Mouse (Mus musculus): ENCODE results near the gene Elmo1. TPM values are rescaled to one million over a fixed set of nuclear protein-coding genes. Genes with fewer than 3 reads are reported as not detected.

The Elmo1 gene
- total RNA-seq (2021): 10 to 100 TPM; 61.7 to 75.4 TPM

GRCm38 (mm10) chr13:20090133-20090710 is at the start of gene Elmo1:
Elmo1 (plus strand) TSS chr13:20090596.
- intact Hi-C loops (cut with DNase I): loop anchor here (1.0 to 5.0 kb wide), 2 partner anchors 53 to 94 kb away; no protein-coding TSS in a partner anchor
- DNase-seq (ENCODE audit: low spot score in 2 of 2): peak; percentile 65 to 70

- intact Hi-C loops (cut with DNase I): no loop called here
- no peak for DNase-seq (ENCODE audit: low spot score in 2 of 2)
These were observed 49.1 kb upstream of the Elmo1 start for GRCm38 (mm10) chr13:20041169-20041830.

- DNase-seq (ENCODE audit: low spot score in 2 of 2): no peak
- intact Hi-C loops (cut with DNase I): no loop called here
These were observed 47.5 kb upstream of the Elmo1 start for GRCm38 (mm10) chr13:20042856-20043255.

- intact Hi-C loops (cut with DNase I): no loop called here
- DNase-seq (ENCODE audit: low spot score in 2 of 2): no peak
These were observed 45.0 kb upstream of the Elmo1 start for GRCm38 (mm10) chr13:20045350-20045749.

GRCm38 (mm10) chr13:20045836-20046235 is 44.6 kb upstream of the Elmo1 start:
- DNase-seq (ENCODE audit: low spot score in 2 of 2): no peak
- intact Hi-C loops (cut with DNase I): no loop called here

GRCm38 (mm10) chr13:20046406-20046805 is 44.0 kb upstream of the Elmo1 start:
- intact Hi-C loops (cut with DNase I): no loop called here
- DNase-seq (ENCODE audit: low spot score in 2 of 2): no peak

- no peak for DNase-seq (ENCODE audit: low spot score in 2 of 2)
- intact Hi-C loops (cut with DNase I): no loop called here
These were observed 42.2 kb upstream of the Elmo1 start for GRCm38 (mm10) chr13:20047926-20048836.

GRCm38 (mm10) chr13:20048837-20049160 is 41.6 kb upstream of the Elmo1 start:
- intact Hi-C loops (cut with DNase I): no loop called here
- no peak for DNase-seq (ENCODE audit: low spot score in 2 of 2)

GRCm38 (mm10) chr13:20049654-20050053 is 40.7 kb upstream of the Elmo1 start:
- intact Hi-C loops (cut with DNase I): no loop called here
- no peak for DNase-seq (ENCODE audit: low spot score in 2 of 2)

- no peak for DNase-seq (ENCODE audit: low spot score in 2 of 2)
- intact Hi-C loops (cut with DNase I): no loop called here
These were observed 40.2 kb upstream of the Elmo1 start for GRCm38 (mm10) chr13:20050149-20050548.

- intact Hi-C loops (cut with DNase I): no loop called here
- no peak for DNase-seq (ENCODE audit: low spot score in 2 of 2)
These were observed 32.5 kb upstream of the Elmo1 start for GRCm38 (mm10) chr13:20057926-20058325.

GRCm38 (mm10) chr13:20061031-20061430 is 29.4 kb upstream of the Elmo1 start:
- intact Hi-C loops (cut with DNase I): no loop called here
- no peak for DNase-seq (ENCODE audit: low spot score in 2 of 2)

GRCm38 (mm10) chr13:20063331-20063730 is 27.1 kb upstream of the Elmo1 start:
- intact Hi-C loops (cut with DNase I): no loop called here
- DNase-seq (ENCODE audit: low spot score in 2 of 2): no peak

GRCm38 (mm10) chr13:20072043-20072442 is 18.4 kb upstream of the Elmo1 start:
- intact Hi-C loops (cut with DNase I): no loop called here
- no peak for DNase-seq (ENCODE audit: low spot score in 2 of 2)

- intact Hi-C loops (cut with DNase I): no loop called here
- DNase-seq (ENCODE audit: low spot score in 2 of 2): no peak
These were observed 17.4 kb upstream of the Elmo1 start for GRCm38 (mm10) chr13:20072994-20073393.

GRCm38 (mm10) chr13:20076521-20076920 is 13.9 kb upstream of the Elmo1 start:
- intact Hi-C loops (cut with DNase I): no loop called here
- DNase-seq (ENCODE audit: low spot score in 2 of 2): no peak

- intact Hi-C loops (cut with DNase I): no loop called here
- DNase-seq (ENCODE audit: low spot score in 2 of 2): no peak
These were observed 13.2 kb upstream of the Elmo1 start for GRCm38 (mm10) chr13:20077237-20077636.

GRCm38 (mm10) chr13:20090711-20091603 is 561 bp downstream of the Elmo1 start:
- intact Hi-C loops (cut with DNase I): loop anchor here (1.0 to 5.0 kb wide), 2 partner anchors 54 to 93 kb away; no protein-coding TSS in a partner anchor
- peak; percentile 40 to 56 for DNase-seq (ENCODE audit: low spot score in 2 of 2)

- intact Hi-C loops (cut with DNase I): loop anchor here (5.0 kb wide), 1 partner anchor 54 kb away; no protein-coding TSS in a partner anchor
- DNase-seq (ENCODE audit: low spot score in 2 of 2): no peak
These were observed 1.2 kb downstream of the Elmo1 start for GRCm38 (mm10) chr13:20091604-20091926.

GRCm38 (mm10) chr13:20092301-20092700 is 1.9 kb downstream of the Elmo1 start:
- intact Hi-C loops (cut with DNase I): loop anchor here (5.0 kb wide), 1 partner anchor 55 kb away; no protein-coding TSS in a partner anchor

More at GRCm38 (mm10) chr13:20092301-20092700, 1.9 kb downstream of the Elmo1 start:
- DNase-seq (ENCODE audit: low spot score in 2 of 2): no peak
